Mouse (Mus musculus): Measurements from ENCODE around the gene Tfip11. TPM values are rescaled to one million over a fixed set of nuclear protein-coding genes. Genes with fewer than 3 reads are reported as not detected.

The Tfip11 gene
- polyA plus RNA-seq, 1 experiment from 2014 or later: 14.1 TPM

DNA sequence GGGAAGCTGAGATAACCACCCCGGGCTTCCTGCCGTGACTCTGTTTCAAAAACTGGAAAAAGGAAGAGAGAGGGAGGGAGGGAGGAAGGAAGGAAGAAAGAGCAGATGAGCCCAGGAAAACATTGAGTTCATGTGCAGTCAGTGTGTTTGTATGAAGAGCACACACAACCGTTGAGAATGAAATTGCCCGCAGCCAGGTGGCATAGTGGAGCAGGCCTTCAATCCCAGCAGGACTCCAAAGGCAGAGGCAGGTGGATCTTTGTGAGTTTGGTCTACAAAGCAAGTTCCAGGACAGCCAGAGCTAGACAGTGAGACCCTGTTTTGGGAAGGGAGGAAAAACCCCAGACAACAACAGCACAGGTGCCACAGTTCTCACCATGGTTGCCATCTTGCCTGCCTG lies 41.2 kb downstream of the Tfip11 start:
- ATAC-seq (ENCODE audit: low read depth): no peak
- H3K9ac ChIP-seq: no peak overlapping the region
- no peak overlapping the region for H3K4me3 ChIP-seq (replicated peaks)
- no peak overlapping the region for H3K27ac ChIP-seq
- 78% methylated on average over 4 of the region's 4 CpGs for WGBS (ENCODE audit: insufficient replicate concordance)
- peaks cover 15% of the 10 kb centered on the region for H3K4me1 ChIP-seq (replicated peaks)
- no peaks in the 10 kb centered on the region for H3K27me3 ChIP-seq
- no peak for DNase-seq
- peaks cover 82% of the 10 kb centered on the region for H3K36me3 ChIP-seq
- H3K9me3 ChIP-seq (replicated peaks): no peaks in the 10 kb centered on the region
- no peak overlapping the region for H3K4me2 ChIP-seq

- Histone ChIP-seq H3K4me2 (no peak overlapping the region), H3K4me1 (replicated peaks) (peaks cover 10% of the 10 kb centered on the region), H3K4me3 (replicated peaks) (no peak overlapping the region), H3K9ac (no peak overlapping the region), H3K27me3 (no peaks in the 10 kb centered on the region), H3K9me3 (replicated peaks) (no peaks in the 10 kb centered on the region), H3K27ac (no peak overlapping the region), H3K36me3 (peaks cover 86% of the 10 kb centered on the region)
- ATAC-seq (ENCODE audit: low read depth) (no peak), DNase-seq (no peak)
- 68% methylated on average over 12 of the region's 12 CpGs for WGBS (ENCODE audit: insufficient replicate concordance)
These were observed 41.8 kb downstream of the Tfip11 start for GRCm38 (mm10) chr5:112367929-112368328.

DNA sequence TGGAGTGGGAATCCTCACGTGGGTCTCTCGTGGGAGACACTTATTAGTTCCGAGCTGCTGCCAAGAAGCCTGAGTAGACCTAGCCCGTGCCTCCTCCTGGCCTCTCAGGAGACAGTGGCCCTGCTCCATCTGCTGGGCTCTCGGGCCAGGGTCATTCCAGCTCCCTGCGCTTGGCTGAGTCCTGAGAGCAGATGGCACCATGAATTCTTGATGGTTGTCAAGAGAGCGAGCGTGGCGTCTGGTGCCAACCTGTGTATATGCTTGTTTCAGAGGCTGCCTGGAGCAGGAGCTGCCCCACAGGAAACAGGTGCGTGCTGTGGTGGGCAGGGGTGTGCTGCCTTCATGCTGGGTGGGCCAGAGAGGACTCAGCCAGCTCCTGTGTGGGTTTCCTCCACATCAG lies 42.5 kb downstream of the Tfip11 start:
- Histone ChIP-seq H3K27me3 (no peaks in the 10 kb centered on the region), H3K36me3 (peaks cover 86% of the 10 kb centered on the region), H3K9me3 (replicated peaks) (no peaks in the 10 kb centered on the region), H3K9ac (no peak overlapping the region), H3K27ac (no peak overlapping the region), H3K4me1 (replicated peaks) (peaks cover 3% of the 10 kb centered on the region; the same call in 1 of the 2 replicates), H3K4me2 (no peak overlapping the region), H3K4me3 (replicated peaks) (no peak overlapping the region)
- ATAC-seq (ENCODE audit: low read depth) (no peak), DNase-seq (no peak)
- WGBS (ENCODE audit: insufficient replicate concordance): 79% methylated on average over 10 of the region's 10 CpGs

- Histone ChIP-seq H3K9ac (no peak overlapping the region), H3K4me1 (replicated peaks) (no peaks in the 10 kb centered on the region), H3K36me3 (peaks cover 84% of the 10 kb centered on the region), H3K9me3 (replicated peaks) (no peaks in the 10 kb centered on the region), H3K4me3 (replicated peaks) (no peak overlapping the region), H3K27ac (no peak overlapping the region), H3K27me3 (no peaks in the 10 kb centered on the region), H3K4me2 (no peak overlapping the region)
- ATAC-seq (ENCODE audit: low read depth) (no peak), DNase-seq (no peak)
- 84% methylated on average over 13 of the region's 13 CpGs for WGBS (ENCODE audit: insufficient replicate concordance)
These were observed 43.2 kb downstream of the Tfip11 start for GRCm38 (mm10) chr5:112369326-112369725.

GRCm38 (mm10) chr5:112370236-112370813 lies 44.2 kb downstream of the Tfip11 start:
- Histone ChIP-seq H3K9me3 (replicated peaks) (no peaks in the 10 kb centered on the region), H3K36me3 (peaks cover 84% of the 10 kb centered on the region), H3K4me1 (replicated peaks) (no peaks in the 10 kb centered on the region), H3K9ac (no peak overlapping the region), H3K4me2 (no peak overlapping the region), H3K27ac (no peak overlapping the region), H3K27me3 (no peaks in the 10 kb centered on the region), H3K4me3 (replicated peaks) (no peak overlapping the region)
- ATAC-seq (ENCODE audit: low read depth): no peak
- WGBS (ENCODE audit: insufficient replicate concordance): 87% methylated on average over 12 of the region's 12 CpGs
- no peak for DNase-seq

- ATAC-seq (ENCODE audit: low read depth) (no peak), DNase-seq (no peak)
- Histone ChIP-seq H3K4me2 (no peak overlapping the region), H3K4me3 (replicated peaks) (no peak overlapping the region), H3K27me3 (no peaks in the 10 kb centered on the region), H3K9me3 (replicated peaks) (no peaks in the 10 kb centered on the region), H3K27ac (no peak overlapping the region), H3K4me1 (replicated peaks) (0 out of 2 replicates have a peak, but pooled peaks cover 3% of the 10 kb centered on the region), H3K9ac (no peak overlapping the region), H3K36me3 (peaks cover 79% of the 10 kb centered on the region)
- WGBS (ENCODE audit: insufficient replicate concordance): 75% methylated on average over 7 of the region's 7 CpGs
These were observed 45.8 kb downstream of the Tfip11 start for GRCm38 (mm10) chr5:112371933-112372332.

DNA sequence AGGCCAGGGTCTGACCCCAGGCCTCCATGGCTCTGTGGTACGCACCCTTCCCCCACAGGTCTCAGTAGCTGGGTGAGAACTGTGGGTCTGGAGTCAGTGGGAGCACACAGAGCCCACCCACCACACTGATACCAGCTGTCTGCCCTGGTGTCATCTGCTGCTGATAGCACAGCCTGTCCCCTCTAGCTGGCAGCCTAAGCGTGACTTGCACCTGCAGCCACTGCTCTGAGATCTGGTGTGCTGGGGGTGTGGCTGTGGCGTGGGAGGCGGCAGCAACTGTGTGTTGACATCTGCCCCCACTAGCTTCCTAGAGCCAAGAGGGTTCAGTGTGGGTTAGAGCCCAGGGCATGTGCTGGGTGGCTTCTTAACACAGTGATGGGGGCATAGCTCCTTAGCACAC lies 50.0 kb downstream of the Tfip11 start:
- H3K27me3 ChIP-seq: no peaks in the 10 kb centered on the region
- H3K36me3 ChIP-seq: peaks cover 53% of the 10 kb centered on the region
- 0 out of 2 replicates have a peak, but pooled peaks cover 3% of the 10 kb centered on the region for H3K4me1 ChIP-seq (replicated peaks)
- no peak overlapping the region for H3K9ac ChIP-seq
- DNase-seq (peak; percentile 28), ATAC-seq (ENCODE audit: low read depth) (no peak)
- H3K27ac ChIP-seq: no peak overlapping the region
- no peak overlapping the region for H3K4me2 ChIP-seq
- no peak overlapping the region for H3K4me3 ChIP-seq (replicated peaks)
- 57% methylated on average over 4 of the region's 4 CpGs for WGBS (ENCODE audit: insufficient replicate concordance)
- no peaks in the 10 kb centered on the region for H3K9me3 ChIP-seq (replicated peaks)

DNA sequence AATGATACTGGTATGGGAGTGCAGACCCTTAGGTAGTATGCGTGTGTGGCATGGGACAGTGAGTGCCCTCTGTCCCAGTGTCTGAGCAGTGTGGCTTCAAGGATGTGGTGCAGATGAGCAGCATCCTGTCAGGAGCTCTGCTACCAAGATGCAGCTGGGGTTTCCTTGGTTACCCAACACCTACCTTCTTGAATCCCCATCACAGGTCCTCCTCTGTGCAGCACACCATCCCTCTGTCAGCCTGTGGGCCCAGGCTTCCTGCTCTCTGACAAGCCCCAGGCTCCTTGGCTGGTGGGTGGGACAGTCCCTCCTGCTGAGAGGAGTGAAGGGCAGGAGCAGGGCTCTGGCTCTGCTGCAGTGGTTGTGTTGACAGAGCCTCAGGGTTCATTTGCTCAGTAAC lies 51.2 kb downstream of the Tfip11 start:
- Histone ChIP-seq H3K27me3 (no peaks in the 10 kb centered on the region), H3K9me3 (replicated peaks) (no peaks in the 10 kb centered on the region), H3K4me2 (no peak overlapping the region), H3K4me3 (replicated peaks) (no peak overlapping the region), H3K4me1 (replicated peaks) (peaks cover 6% of the 10 kb centered on the region; the same call in 1 of the 2 replicates), H3K36me3 (peaks cover 44% of the 10 kb centered on the region), H3K9ac (no peak overlapping the region), H3K27ac (no peak overlapping the region)
- no peak for DNase-seq
- 82% methylated on average over 1 of the region's 1 CpGs for WGBS (ENCODE audit: insufficient replicate concordance)
- ATAC-seq (ENCODE audit: low read depth): no peak

GRCm38 (mm10) chr5:112378716-112379115 lies 52.6 kb downstream of the Tfip11 start:
- no peak overlapping the region for H3K4me2 ChIP-seq
- no peaks in the 10 kb centered on the region for H3K27me3 ChIP-seq
- H3K36me3 ChIP-seq: peaks cover 32% of the 10 kb centered on the region
- no peak overlapping the region for H3K27ac ChIP-seq
- ATAC-seq (ENCODE audit: low read depth) (no peak), DNase-seq (no peak)
- 70% methylated on average over 6 of the region's 6 CpGs for WGBS (ENCODE audit: insufficient replicate concordance)
- no peak overlapping the region for H3K9ac ChIP-seq
- no peak overlapping the region for H3K4me3 ChIP-seq (replicated peaks)
- peaks cover 9% of the 10 kb centered on the region for H3K4me1 ChIP-seq (replicated peaks)
- no peaks in the 10 kb centered on the region for H3K9me3 ChIP-seq (replicated peaks)

GRCm38 (mm10) chr5:112381154-112381553 lies 55.0 kb downstream of the Tfip11 start:
- Histone ChIP-seq H3K27ac (no peak overlapping the region), H3K36me3 (peaks cover 12% of the 10 kb centered on the region), H3K27me3 (no peaks in the 10 kb centered on the region), H3K9me3 (replicated peaks) (no peaks in the 10 kb centered on the region), H3K9ac (no peak overlapping the region), H3K4me3 (replicated peaks) (no peak overlapping the region), H3K4me1 (replicated peaks) (peaks cover 24% of the 10 kb centered on the region), H3K4me2 (no peak overlapping the region)
- no peak for ATAC-seq (ENCODE audit: low read depth)
- WGBS (ENCODE audit: insufficient replicate concordance): 71% methylated on average over 11 of the region's 11 CpGs
- DNase-seq: no peak

DNA sequence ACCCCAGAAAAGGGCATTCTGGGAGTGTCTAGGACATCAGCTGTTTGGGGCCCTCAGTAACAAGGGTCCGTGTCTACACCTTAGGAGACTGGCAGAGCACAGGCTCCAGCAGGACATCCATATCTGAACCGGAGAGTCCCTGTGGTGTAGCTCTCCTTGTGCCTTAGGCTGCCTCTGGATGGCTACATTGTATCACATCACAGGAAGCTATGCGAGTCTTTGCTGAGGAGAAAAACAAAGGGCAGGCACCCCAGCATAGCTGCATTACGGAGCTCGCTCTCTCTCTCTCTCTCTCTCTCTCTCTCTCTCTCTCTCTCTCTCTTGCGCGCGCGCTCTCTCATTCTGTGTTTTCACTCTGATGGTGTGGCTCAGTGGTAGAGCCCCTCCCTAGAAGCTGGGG lies 55.9 kb downstream of the Tfip11 start:
- ATAC-seq (ENCODE audit: low read depth) (no peak), DNase-seq (no peak)
- Histone ChIP-seq H3K4me2 (no peak overlapping the region), H3K9ac (no peak overlapping the region), H3K27ac (no peak overlapping the region), H3K27me3 (no peaks in the 10 kb centered on the region), H3K9me3 (replicated peaks) (no peaks in the 10 kb centered on the region), H3K36me3 (peaks cover 8% of the 10 kb centered on the region), H3K4me1 (replicated peaks) (peaks cover 27% of the 10 kb centered on the region), H3K4me3 (replicated peaks) (no peak overlapping the region)
- WGBS (ENCODE audit: insufficient replicate concordance): 65% methylated on average over 9 of the region's 9 CpGs

DNA sequence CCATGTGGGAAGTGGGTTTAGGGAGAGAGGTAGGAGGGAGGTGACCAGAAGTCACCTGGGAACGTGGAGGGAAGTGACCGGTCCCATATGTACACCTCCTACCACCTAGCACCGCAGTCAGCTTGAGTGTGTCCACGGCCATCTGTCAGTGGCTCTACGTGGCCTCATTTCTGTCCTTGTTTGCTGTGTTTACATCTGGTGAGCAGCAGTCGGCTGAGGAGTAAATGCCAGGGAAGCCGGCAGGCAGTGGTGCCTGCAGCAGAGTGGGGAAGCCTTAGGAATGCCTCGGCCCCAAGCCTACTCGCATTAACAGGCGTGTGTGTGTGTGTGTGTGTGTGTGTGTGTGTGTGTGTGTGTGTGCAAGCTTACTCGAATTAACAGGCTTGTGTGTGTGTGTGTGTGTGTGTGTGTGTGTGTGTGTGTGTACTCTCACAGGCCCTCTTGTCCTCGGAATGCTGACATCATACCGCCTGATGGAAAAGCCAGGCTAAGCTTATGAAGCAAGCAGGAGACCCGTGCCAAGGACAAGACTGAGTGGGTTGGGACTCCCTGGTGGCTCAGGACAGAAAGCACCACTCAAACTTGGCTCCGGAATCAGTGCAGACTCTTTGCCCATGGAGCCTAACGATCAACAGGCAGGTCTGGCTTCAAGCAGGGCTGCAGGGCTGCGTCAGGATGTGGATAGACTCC lies 56.6 kb downstream of the Tfip11 start:
- no peak overlapping the region for H3K4me2 ChIP-seq
- DNase-seq: no peak
- H3K9ac ChIP-seq: no peak overlapping the region

More for the DNA sequence above, 56.6 kb downstream of the Tfip11 start:
- ATAC-seq (ENCODE audit: low read depth): no peak
- peaks cover 8% of the 10 kb centered on the region for H3K36me3 ChIP-seq
- no peak overlapping the region for H3K4me3 ChIP-seq (replicated peaks)
- no peaks in the 10 kb centered on the region for H3K27me3 ChIP-seq
- peaks cover 27% of the 10 kb centered on the region for H3K4me1 ChIP-seq (replicated peaks)
- 66% methylated on average over 16 of the region's 17 CpGs for WGBS (ENCODE audit: insufficient replicate concordance)
- no peaks in the 10 kb centered on the region for H3K9me3 ChIP-seq (replicated peaks)
- no peak overlapping the region for H3K27ac ChIP-seq

Measured in liver, embryonic 13.5 days (tissue).